Mouse (Mus musculus) T-helper 17 cell (primary cell): ENCODE results near the gene Fkbp5.
"Not testable (repeated sequence)": the region's sequence is repeated elsewhere in the genome, so short reads cannot be mapped to it uniquely, and the experiment has no call there.

Experiments
- in situ Hi-C, 2 experiments: fragments of 300-600 bp; cut with MboI, MseI; formaldehyde crosslinking; loops; 1 replicate in 1 of 2; 2 replicates in 1 of 2; pipeline ENCODE4 v1.15.1; 2025; ENCODE audit warnings: high pct_unique_total_duplicates in 2 of 2

Fkbp5 gene

GRCm38 (mm10) chr17:28517441-28517955 is at the start of gene Fkbp5:
Gene Fkbp5 (minus strand): TSS chr17:28517527.
- in situ Hi-C loops: no loop called here

- in situ Hi-C loops: no loop called here
Measured at GRCm38 (mm10) chr17:28565181-28565580, 47.9 kb upstream of the Fkbp5 start.

DNA sequence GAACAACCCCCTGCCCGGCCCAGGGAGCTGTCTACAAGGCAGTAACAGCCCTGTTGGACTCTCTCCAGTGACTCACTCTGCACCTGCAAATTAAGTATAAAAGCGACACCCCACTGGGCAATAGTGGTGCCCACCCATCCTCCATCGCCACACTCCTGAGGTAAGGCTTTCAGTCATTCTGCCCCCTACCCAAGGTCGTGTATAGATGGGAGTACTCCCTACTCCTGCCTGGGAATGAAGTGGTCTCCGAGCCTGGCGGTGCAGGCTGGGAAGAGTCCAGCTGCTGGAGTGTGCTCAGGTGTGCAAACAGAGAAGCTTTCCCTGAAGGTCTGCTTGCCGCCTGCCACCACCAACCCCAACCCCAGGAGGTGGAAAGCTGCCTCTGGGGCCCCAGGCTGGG is 44.3 kb upstream of the Fkbp5 start:
- in situ Hi-C loops: no loop called here

- in situ Hi-C loops: no loop called here
Measured at GRCm38 (mm10) chr17:28560598-28560997, 43.3 kb upstream of the Fkbp5 start, which contains the start of gene Clps. Gene Clps (minus strand): TSS chr17:28560766.

- in situ Hi-C loops: no loop called here
Measured at GRCm38 (mm10) chr17:28557772-28558171, 40.4 kb upstream of the Fkbp5 start.

DNA sequence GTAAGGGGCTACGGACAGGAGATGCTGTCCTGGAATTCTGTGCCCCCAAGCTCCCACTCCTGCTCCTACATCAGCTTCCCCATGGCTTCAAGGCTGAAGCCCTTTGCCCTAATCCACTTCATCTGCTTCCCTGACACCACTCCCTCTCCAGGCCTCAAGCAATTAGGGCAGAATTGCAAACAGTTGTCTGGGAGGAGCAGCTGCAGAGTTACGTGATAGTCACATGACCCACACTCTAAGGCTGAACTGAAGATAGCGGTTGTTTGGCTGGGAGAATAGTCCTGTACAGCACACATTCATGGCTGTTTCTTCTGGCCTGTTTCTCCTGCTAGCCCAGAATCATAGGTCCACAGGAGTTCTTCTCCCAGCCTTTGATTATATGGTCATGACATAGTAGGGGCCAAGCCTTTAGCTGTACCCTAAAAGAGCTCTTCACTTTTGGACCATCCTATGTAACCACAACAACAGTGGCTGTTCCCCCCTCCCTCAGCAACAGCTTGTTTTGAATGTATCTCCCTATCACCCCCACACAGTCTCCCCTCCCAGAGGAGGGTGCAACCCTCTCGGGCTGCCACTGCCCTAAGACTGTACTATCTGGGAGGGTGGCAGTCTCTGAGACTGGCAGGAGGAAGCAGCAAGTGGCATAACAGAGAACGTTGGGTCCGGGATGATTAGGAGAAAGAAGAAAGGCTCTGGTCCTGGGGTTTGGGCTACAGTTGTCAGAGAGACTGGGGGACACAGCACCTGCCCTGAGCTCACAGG is 39.5 kb upstream of the Fkbp5 start:
- in situ Hi-C loops: no loop called here

- in situ Hi-C loops: not testable (repeated sequence)
Measured at GRCm38 (mm10) chr17:28554021-28554420, 36.7 kb upstream of the Fkbp5 start.

- in situ Hi-C loops: no loop called here
Measured at GRCm38 (mm10) chr17:28553040-28553793, 35.9 kb upstream of the Fkbp5 start.

DNA sequence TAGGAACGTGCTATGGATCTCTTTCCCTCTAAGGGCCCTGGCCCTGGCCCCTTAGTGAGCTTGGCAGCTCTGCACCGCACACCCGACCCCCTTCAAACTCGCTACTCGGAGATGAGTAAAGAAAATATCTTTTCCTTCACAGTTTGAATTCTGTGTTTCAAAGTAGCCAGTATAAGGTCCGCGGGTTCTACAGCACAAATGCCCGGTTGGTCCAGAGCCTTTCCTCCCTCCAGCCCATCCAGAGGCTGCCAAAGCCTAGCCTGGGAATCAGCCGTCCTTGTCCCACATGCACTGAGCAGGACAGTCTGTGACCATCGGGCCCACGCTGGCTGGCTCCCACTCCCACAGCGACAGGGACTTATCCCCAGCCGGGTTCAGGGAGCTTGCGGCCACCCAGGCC is 31.8 kb upstream of the Fkbp5 start, which contains the start of gene Clpsl2:
Clpsl2 (plus strand) TSS at position 301 of the 400 bp plus-strand sequence.
- in situ Hi-C loops: no loop called here

- in situ Hi-C loops: no loop called here
Measured at GRCm38 (mm10) chr17:28548550-28548949, 31.2 kb upstream of the Fkbp5 start.

DNA sequence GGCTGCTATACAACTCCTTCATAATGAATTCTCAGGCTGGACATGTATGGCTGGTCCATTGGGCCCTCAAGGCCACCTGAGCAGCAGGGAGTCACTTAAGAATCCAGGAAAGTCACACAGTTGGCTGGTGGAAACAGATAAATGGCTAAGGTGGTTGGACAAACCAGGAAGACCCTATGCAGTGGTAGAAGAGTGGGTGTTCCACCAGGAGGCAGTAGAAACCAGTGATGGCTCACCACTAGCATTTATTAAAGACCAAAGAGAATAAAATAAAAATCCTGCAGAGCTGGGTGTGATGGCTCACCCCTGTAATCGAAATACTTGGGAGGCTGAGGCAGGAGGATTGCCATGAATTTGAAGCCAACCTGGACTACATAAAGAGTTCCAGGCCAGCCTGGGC is 29.6 kb upstream of the Fkbp5 start:
- in situ Hi-C loops: no loop called here

DNA sequence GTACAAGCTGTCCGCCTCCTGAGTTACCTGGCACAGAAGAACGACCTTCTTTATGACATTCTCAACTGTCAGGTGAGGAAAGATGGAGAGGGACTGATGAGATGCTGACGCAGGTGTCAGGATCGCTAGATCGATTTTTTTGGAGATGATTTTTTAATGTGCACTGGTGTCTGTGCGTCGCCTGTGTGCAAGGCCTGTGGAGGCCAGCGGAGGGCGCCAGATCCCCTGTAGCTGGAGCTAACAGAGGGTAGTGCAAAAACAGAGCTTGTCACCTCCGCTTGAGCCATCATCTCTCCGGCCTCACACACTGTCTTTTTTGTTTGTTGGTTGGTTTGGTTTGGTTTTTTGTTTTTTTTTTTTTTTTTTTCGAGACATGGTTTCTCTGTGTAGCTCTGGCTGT is 20.6 kb upstream of the Fkbp5 start:
- in situ Hi-C loops: no loop called here

- in situ Hi-C loops: no loop called here
Measured at GRCm38 (mm10) chr17:28533327-28533726, 16.0 kb upstream of the Fkbp5 start.

DNA sequence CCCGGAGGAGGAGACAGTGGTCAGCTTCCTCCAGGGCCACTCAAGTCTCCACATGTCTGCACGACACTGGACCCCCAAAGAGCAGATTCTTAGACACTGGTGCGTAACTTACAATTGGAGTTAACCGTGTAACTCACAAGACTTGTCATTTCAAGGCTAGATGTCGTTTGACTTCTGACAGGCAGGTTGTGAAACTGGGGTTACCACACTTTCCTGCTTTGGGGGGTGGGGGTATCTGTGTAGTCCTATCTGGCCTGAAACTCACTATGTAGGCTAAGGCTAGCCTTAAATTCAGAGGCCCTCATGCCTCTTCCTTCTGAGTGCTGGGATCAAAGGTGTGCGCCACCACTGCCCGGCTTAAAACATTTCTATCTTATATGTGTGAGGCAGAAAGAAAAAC is 15.2 kb upstream of the Fkbp5 start:
- in situ Hi-C loops: no loop called here

DNA sequence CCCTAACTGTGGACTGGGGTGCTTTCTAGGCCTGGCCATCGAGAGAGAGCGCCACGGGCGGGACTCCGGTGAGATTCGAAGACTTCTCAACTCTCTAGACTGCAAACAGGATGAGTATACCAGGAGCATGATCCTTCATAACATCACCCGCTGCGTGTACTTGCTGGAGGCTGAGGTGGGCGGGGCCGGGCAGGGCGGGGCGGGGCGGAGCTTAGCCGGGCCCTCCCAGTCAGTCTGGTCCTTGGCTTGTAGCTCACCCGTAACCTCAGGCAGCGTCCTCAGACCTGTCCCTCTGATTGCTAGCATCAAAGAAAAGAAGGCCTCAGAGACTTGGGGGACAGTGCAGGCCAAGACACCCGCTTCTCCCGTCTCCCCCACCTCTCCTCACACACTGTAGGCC is 14.6 kb upstream of the Fkbp5 start:
- in situ Hi-C loops: no loop called here

DNA sequence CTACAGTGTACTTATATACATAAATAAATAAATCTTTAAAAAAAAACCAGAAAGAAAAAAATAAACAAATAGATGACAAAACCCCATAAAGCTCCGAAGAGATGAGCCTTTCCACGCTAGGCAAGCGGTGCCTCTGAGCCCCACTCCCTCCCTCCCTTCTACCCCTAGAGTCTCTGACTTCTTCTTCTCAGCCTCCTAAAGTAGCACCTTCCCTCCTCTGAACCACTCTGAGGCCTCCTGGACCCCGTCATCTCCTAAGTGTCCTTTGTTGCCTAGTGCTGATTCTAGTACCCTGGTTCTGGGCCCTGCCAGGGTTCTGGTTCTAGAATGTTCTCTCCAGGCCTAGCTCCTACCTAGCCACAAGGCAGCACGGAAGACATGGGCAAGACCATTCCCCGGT is 13.2 kb upstream of the Fkbp5 start, which contains the start of gene Armc12:
Armc12 (plus strand) TSS at position 301 of the 400 bp plus-strand sequence.
- in situ Hi-C loops: no loop called here

GRCm38 (mm10) chr17:28529116-28529515 is 11.8 kb upstream of the Fkbp5 start:
- in situ Hi-C loops: loop anchor here (5.0 to 10.0 kb wide), 3 partner anchors 114 to 444 kb away; partner anchors contain the start of gene Tcp11 (in 1 of the 2)

DNA sequence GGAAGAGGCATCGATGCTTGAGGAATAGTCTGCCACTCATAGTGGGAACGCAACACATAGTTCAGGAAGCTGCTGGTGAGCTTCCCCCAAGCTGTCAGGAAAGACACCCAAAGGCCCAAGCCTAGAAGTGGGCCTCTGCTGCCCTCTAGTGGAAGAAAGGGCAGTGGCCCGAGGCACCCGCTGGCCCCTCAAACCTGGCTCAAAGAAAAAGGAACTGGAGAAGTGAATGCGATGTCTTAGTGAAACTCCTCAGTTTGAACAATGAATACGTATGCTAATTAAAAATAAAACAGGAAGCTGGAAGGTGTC is 10.7 kb upstream of the Fkbp5 start:
- in situ Hi-C loops: loop anchor here (5.0 to 10.0 kb wide), 3 partner anchors 113 to 443 kb away; partner anchors contain the start of gene Tcp11 (in 1 of the 2)

DNA sequence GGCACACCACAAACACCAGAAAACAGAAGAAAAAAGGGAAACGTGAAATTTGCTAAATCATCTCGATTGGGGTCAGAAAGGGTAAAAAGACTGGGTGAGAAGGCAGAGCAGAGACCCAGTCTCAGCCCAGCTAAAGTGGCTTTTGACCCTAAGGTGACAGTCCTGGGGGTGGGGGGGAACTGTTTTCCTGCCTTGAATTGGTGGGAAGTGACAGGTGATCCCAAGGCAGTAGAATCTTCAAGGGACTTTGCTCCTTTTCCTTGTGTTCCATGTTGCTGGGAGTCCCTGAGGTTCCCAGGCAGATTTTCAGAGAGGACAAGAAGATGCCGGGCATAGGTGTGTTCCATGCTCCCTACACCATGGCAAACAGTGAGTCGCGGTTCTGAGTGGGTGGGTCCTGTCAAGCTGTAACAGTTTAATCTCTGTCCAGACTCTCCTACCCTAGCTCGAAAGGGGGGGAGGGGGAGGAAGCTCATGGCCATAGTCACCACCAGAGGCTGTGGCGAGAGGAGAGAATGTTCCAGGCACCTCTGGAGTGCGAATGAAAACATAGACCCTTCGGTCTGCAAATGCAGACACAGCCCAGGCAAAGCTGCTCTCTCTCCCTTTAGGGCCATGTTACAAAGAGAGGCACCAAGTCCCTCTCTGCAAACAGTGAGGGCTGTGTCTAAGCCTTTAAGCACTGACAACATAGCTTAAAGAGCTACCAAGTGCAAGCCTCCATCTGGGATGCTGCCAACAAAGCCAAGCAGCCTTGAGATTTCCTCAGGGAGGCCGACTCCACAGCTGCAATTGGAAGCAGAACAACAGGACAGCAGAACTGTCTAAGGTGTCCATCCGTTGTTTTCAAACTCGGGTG is 10.1 kb upstream of the Fkbp5 start:
- in situ Hi-C loops: loop anchor here (5.0 to 10.0 kb wide), 3 partner anchors 113 to 443 kb away; partner anchors contain the start of gene Tcp11 (in 1 of the 2)

DNA sequence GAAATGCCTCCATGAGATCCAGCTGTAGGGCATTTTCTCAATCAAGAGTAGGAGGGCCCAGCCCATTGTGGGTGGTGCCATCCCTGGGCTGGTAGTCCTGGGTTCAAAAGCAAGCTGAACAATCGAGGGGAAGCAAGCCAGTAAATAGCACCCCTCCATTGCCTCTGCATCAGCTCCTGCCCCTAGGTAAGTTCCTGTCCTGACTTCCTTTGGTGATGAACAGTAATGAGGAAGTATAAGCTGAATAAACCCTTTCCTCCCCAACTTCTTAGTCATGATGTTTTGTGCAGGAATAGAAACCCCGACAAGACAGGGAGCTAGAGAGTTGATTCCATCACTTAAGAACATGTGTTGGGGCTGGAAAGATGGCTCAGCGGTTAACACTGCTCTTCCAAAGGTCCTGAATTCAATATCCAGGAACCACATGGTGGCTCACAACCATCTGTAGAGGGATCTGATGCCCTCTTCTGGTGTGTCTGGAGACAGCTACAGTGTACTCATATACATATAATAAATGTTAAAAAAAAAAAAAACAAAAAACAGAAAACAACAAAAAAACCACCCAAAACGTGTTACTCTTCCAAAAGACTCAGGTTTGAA is 7.6 kb upstream of the Fkbp5 start:
- in situ Hi-C loops: loop anchor here (5.0 to 10.0 kb wide), 5 partner anchors 38 to 440 kb away; partner anchors contain the start of gene Tcp11 (in 1 of the 2)
